Mouse (Mus musculus) CH12F3 (cell line): ENCODE measurements at regions not wholly inside any gene's neighbourhood (a gene's known extent, or its start where the extent isn't known, plus 50 kb on each side); places are given as distances from the start of the nearest gene placed in this dataset.

Experiments
- in situ Hi-C: fragments of 300-500 bp; cut with MboI; formaldehyde crosslinking; loops from 2 replicates; pipeline ENCODE4 v1.14.3; 2020; ENCODE audit warnings: low sequenced_read_pairs

GRCm38 (mm10) chr13:71362311-71362710 lies 520.7 kb upstream of the Adamts16 start:
- in situ Hi-C loops, result no loop called here

DNA sequence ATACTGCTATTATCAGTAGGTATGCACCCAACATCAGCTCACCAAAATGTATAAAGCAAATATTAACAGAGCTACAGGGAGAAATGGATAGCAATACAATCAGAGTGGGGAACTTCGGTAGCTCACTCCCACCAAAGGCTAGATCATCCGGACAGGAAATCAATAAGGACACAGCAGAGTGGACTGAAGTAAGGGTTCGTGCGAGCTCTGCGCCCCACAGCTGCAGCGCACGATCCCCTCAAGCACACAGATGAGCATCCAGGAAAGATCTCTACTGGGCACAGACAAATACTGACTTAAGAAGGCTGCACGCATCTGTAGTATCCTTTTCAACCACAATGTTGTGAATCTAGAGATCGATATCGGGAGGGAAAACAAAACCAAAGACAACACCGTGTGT lies 517.5 kb upstream of the Adamts16 start:
- in situ Hi-C loops, result no loop called here

GRCm38 (mm10) chr13:71350787-71351186 lies 509.2 kb upstream of the Adamts16 start:
- in situ Hi-C loops, result no loop called here

GRCm38 (mm10) chr13:71342921-71343320 lies 501.3 kb upstream of the Adamts16 start:
- in situ Hi-C loops, result no loop called here

- in situ Hi-C loops, result no loop called here
Measured at GRCm38 (mm10) chr13:71338700-71339099, 497.1 kb upstream of the Adamts16 start.

DNA sequence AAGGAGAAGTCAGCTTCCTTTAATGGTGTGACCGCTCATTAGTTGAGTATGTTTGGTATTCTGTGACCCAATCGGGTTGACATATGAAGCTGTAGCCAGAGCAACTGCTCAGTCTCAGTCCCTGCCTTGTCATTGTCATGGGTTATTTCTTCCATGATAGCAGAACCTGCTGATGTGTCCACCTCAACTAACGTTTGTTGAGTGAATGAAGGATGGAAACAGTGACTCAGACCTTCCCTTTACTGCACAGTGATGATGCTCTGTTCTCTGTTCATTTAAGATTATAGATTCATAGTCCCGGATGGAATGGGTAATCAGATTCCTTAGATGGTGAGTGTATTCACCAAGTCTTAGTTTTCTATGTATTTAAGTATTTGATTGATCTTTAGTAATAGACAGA lies 493.3 kb upstream of the Adamts16 start:
- in situ Hi-C loops, result no loop called here

DNA sequence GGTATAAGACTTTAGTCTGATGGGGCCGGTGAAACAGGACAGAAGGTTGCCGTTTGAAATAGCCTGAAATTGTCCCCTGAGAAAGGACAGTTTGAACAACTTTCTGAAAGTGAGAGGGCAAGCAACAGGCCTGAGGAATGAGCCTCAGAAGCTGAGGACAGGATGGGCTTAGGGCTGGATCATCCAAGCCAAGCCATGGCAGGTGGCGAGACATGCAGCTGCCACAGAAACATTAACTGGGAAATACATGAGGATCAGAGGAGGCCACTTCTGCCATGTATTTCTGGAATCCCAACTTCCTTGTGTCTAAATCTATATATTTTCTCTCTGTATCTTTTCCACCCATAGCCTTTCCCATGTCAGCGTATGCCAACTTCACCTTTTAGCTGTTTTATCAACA lies 491.5 kb upstream of the Adamts16 start:
- in situ Hi-C loops, result no loop called here

DNA sequence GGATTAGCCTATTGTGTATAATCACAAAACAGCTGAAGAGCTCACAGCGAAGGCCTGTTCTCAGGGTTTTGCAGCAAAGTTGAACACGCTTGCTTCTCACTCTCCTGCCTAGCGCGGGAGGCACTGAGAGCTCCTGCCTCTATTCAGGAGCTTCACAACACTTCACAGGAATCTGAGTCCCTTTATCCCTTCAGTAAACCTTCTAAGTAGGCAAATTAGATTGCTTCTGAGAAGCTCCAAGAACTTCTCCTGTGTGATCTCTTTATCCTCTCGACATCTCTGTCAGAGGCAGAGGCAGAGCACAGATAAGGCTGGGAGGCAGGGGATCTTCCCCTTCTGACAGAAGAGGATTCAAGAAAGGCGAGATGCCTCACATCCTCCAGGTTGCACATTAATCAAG lies 488.7 kb upstream of the Adamts16 start:
- in situ Hi-C loops, result no loop called here

- in situ Hi-C loops, result no loop called here
Measured at GRCm38 (mm10) chr13:71327802-71328753, 486.5 kb upstream of the Adamts16 start.

DNA sequence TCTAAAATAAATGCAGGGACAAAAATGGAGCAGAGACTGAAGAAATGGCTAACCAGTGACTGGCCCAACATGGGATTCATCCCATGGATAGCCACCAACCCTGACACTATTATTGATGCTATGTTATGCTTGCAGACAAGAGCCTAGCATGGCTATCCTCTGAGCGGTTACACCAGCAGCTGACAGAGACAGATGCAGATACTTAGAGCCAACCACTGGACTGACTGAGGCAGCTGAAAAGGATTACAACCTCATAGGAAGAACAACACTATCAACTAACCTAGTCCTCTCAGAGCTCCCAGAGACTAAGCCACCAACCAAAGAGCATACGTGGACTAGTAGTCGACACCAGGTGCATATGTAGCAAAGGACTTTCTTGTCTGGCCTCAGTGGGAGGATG lies 478.9 kb upstream of the Adamts16 start:
- in situ Hi-C loops, result no loop called here

GRCm38 (mm10) chr13:71303956-71304355 lies 462.3 kb upstream of the Adamts16 start:
- in situ Hi-C loops, result no loop called here

- in situ Hi-C loops, result no loop called here
Measured at GRCm38 (mm10) chr13:71275991-71276390, 434.4 kb upstream of the Adamts16 start.

GRCm38 (mm10) chr13:71274139-71274538 lies 432.5 kb upstream of the Adamts16 start:
- in situ Hi-C loops, result no loop called here

GRCm38 (mm10) chr13:71273485-71273884 lies 431.9 kb upstream of the Adamts16 start:
- in situ Hi-C loops, result no loop called here

DNA sequence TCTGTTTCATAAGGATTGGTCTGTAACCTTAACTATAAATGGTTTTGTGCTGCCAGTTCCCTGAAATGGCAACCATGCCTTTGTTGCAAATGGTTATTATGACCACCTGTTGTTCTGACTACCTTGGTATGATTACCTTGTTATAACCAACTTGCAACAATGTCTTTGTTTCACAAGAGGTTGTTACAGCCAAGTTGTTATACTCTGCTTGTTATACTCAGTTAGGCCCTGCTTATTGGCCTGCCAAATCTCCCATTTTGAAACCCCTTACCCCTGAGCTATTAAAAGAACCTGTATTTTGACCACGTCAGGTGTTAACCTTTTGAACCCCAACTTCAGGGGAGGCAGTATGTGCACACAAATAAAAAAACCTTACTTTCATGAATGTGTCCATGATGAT lies 431.5 kb upstream of the Adamts16 start:
- in situ Hi-C loops, result no loop called here

GRCm38 (mm10) chr13:71272431-71272830 lies 430.8 kb upstream of the Adamts16 start:
- in situ Hi-C loops, result no loop called here

DNA sequence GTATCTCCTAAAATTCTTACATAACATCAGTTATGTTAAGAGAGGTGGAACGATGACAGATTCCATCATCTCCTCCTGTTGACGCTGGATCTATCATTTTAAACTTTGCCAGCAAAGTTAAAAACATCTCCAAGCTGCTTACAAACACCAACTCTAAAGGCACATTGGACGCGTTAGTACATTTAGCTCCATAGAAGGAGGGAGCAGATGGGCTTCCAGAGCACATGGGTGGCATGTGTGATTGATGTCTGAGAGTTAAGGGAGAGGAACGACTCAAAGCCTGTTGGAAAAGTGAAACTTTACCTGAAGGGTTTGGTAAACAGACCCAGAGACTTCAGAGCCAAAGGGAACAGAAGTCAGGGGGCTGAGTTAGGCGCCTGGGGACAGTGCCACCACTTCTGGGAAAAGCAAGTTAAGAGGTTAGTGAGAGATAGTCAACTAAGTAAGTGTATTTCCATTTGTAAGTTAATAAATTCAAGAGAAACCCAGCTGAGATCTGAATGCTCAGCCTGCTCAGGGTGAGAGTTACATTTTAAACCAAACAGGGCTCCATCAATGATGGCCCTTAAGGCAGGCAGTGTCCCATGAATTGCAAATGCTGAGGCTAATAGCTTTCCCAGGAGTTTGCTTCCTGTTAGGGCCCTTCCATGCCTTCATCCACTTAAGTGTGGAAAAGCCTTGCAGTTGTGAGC lies 430.3 kb upstream of the Adamts16 start:
- in situ Hi-C loops, result no loop called here

- in situ Hi-C loops, result no loop called here
Measured at GRCm38 (mm10) chr13:71270370-71270769, 428.8 kb upstream of the Adamts16 start.

DNA sequence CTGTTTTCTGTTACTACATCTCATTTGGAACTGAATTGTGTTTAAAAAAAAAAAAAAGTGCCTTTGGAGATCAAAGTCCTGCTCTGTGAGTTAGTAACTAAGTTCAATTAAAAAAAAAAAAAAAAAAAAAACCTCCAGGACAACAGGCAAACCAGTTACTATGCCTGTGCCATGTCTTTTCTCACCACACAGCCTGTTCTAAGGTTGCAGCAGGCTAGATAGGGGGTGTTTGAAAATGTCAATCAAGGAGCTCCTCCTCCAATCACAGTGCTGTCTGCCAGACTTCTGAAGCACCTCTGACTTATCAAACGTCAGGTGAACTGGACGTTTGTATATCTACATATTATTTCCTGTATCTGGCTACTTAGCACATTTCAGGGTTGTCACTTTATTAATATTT lies 427.9 kb upstream of the Adamts16 start:
- in situ Hi-C loops, result no loop called here

- in situ Hi-C loops, result no loop called here
Measured at GRCm38 (mm10) chr13:71263315-71263878, 421.8 kb upstream of the Adamts16 start.

DNA sequence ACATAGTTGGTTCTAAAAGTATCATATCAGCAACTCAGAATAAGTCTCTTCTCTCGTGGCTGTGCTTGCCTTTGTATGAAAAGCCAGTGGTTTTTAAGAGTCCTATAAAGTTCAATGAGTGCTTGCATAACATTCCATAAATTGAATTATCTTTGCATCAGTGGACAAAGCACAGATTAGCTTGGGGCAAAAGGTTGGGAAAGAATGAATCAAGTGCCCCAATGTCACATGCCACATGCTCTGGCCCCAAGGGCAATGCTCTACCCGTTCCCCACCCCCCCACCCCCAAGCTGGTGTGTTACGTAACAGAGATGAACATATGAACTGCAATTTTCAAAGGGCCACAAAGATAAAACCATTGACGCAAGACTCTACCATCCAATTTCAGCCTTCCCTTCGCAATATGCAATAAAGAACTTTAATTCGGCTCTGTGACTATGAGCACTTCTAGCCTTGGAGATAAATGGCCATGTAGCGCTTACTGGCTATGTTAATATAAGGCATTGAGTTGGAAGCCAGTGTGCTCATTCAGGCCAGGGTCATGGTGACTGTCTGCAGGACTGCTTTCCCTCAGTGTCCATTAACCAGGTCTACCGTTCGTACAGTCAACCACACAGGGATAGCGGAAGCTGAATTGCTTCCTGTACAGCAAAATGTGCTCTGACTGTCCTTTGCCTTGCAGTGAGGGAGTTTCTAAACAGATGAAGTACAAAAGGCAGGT lies 421.1 kb upstream of the Adamts16 start:
- in situ Hi-C loops, result no loop called here
